Mouse (Mus musculus) cerebellum, postnatal 25 days (tissue): ENCODE data around the gene Aldh16a1.
"Not testable (repeated sequence)": the region's sequence is repeated elsewhere in the genome, so short reads cannot be mapped to it uniquely, and the experiment has no call there.

Experiments
- DNase-seq, 2 experiments: peaks; one replicate each; pipeline ENCODE4 v3.0.0; 2021; ENCODE audit warnings: mixed read lengths in 2 of 2

Aldh16a1 gene

DNA sequence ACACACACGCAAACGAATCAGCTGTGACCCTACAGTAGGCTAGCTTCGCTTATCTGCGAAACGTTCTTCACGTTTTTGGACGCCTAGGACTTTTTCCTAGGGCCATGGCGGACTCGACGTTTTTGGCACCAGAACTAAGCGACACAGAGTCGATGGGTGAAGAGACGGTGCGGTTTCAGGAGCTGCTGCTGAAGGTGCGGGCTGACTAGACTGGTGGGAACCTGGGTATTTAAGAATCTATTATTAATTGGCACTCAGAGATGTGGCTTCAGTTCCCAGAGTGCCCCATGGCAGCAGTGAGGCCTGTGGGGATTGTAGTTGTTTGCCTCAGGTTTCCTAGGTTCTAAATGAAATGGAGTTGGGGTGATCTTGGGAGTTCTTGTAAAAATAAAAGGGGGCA, 1.8 kb upstream of the Aldh16a1 start:
- DNase-seq = no peak

- DNase-seq = no peak
These were observed 1.2 kb upstream of the Aldh16a1 start for GRCm38 (mm10) chr7:45155590-45155989.

DNA sequence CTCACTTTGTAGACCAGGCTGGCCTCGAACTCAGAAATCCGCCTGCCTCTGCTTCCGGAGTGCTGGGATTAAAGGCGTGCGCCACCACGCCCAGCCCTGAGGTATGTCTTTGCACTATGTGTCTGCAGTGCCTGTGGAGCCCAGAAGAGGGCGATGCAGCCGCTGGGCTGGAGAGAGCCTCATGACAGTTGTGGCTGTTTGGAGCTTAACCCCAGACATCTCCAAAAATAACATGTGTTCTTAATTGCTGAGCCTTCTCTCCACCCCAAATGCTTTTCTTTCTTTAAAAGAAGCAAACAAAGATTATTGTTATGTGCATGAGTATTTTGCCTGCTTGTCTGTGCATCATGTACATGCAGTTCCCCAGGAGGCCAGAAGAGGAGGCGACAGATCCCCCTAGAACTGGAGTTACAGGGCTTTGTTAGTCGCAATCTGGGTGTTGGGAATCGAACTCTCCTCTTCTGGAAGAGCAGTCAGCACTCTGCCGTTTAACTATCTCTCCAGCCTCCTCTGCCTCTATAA, 670 bp upstream of the Aldh16a1 start:
- peak; percentile 71 to 81 for DNase-seq

DNA sequence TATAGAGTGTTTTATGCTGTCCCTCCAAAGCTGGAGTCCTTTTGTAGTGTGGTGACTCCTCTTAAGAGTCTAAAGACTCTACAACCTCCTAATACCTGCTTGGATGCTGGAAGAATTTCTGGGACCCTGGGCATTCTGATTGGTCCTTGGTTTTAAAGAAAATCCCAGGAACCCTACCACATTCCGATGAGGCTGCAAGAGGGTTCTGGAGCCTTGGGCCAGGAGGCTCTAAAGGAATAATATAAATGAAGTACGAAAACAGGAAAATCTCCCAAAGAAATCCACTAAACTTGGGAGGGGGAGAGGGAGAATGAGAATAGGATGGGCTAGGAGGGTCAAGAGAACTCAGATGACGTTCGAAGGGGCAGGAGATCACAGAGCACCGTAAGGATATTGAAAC, 798 bp downstream of the Aldh16a1 start:
- DNase-seq = no peak

DNA sequence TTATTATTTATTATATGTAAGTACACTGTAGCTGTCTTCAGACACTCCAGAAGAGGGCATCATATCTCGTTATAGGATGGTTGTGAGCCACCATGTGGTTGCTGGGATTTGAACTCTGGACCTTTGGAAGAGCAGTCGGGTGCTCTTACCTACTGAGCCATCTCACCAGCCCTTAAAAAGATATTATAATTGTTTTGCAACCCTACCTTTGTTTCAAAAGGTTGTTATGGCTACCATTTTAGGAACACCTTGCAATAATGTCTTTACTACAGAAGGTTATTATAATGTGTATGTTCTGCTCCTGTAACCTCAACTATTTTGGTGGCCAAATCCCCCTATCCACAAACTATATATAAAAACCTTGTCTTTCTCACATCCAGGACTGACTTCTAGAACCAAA, 1.3 kb downstream of the Aldh16a1 start:
- DNase-seq = not testable (repeated sequence)

GRCm38 (mm10) chr7:45151303-45151702, 3.1 kb downstream of the Aldh16a1 start:
- no peak for DNase-seq

DNA sequence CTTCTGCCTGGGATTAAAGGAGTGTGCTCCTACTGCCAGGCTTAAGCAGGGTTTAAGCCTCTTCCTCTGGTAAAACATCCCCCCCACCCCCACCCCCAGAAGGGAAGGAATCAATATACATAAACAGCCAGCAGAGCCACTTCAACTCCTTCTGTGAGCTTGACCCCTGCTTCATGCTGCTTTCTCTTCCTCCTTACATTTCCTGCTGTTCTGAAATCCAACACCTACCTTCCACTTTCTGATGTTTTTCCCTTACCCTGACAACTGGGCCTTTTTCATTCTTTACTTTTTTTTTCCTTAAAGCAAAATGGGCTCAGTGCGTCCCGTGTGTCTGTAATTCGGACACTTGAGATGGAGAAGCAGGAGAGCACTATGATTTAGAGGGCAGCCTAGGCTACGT, 4.1 kb downstream of the Aldh16a1 start:
- DNase-seq = no peak

DNA sequence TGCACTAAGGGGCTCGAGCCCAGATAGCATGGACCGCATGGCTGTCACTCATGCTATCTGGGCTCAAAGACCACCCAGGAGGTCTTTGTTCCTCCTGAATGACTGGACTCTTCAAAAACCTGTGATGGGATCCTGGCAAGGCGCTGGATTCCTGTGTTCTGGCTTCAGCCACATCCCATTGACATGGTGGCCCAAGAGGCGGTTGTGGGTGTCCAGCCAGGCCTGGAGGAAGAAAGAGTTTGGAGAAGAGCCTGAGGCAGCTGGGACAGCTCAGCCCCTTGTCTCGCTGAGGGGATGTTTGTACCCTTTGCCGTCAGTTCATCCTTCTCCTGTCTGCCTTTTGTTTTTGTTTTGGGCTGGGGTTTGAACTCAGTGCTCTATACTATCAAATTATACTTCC, 4.8 kb downstream of the Aldh16a1 start:
- no peak for DNase-seq

GRCm38 (mm10) chr7:45148534-45149098, 5.8 kb downstream of the Aldh16a1 start:
- peak in 1 of 2 experiments; percentile 11 for DNase-seq

DNA sequence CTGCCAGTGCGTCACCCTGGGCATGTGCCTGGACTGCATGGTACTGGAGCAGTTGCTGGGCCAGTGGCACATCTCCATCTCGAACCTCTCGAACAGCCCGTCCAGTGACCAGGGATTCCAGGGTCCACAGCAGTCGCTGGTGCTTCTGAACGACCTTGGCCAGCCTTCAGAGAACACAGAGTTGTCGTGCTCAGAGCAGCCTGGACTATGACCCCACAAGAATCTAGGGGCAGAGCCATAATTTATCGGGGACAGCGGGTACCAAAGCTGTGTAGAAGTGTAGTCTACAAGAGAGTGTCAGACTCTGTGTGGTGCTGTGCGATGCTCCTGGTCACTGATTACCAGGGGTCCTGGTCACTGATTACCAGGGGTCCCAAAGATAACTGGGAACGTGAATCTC, 6.5 kb downstream of the Aldh16a1 start:
- DNase-seq = no peak

- DNase-seq = no peak
These were observed 7.1 kb downstream of the Aldh16a1 start for GRCm38 (mm10) chr7:45147267-45147666.

GRCm38 (mm10) chr7:45145460-45145859, 8.9 kb downstream of the Aldh16a1 start:
- no peak for DNase-seq

- DNase-seq = no peak
These were observed 9.8 kb downstream of the Aldh16a1 start for GRCm38 (mm10) chr7:45144368-45145174.

- DNase-seq = peak in 1 of 2 experiments; percentile 1
These were observed 12.5 kb downstream of the Aldh16a1 start for GRCm38 (mm10) chr7:45141914-45142313.

GRCm38 (mm10) chr7:45141319-45141718, 13.1 kb downstream of the Aldh16a1 start:
- DNase-seq = peak in 1 of 2 experiments; percentile 5

DNA sequence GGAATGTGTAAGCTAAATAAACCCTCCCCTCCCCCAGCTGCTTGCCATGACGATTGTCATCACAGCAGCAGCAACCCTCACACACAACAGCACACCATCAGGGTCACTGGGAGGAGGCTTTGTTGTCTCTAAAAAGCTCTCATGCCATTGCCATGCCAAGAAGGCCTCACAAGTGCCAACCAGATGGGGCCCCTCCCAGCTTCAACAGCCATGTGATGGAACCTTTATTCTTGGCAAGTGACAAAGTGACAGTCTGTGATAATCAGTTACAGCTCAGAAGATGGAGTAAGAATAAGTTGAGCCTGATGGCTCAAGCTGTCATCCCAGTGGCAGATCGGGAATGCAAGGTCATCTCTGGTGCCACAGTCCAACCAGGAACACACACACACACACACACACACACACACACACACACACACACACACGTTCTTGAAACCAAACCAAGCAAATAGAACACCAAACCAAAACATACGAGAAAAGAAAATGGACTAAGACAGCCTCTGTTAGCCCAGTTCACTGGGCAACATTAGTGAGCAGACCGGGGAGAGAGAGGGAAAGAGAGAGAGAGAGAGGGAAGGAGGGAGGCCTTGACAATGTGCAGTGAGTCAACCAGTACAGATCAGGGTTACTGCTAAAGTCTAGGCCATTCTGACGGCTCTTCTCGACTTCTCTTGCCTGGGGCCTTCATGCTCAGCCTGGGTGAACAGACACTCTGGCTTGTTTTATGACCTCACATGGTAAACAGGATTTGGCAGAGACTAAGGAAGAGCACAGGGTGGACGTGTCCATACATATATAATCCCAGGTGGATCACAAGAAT, 14.3 kb downstream of the Aldh16a1 start:
- peak in 1 of 2 experiments; percentile 9 for DNase-seq

- no peak for DNase-seq
These were observed 16.0 kb downstream of the Aldh16a1 start for GRCm38 (mm10) chr7:45138403-45138802.

GRCm38 (mm10) chr7:45137171-45138006, 17.0 kb downstream of the Aldh16a1 start:
- peak in 1 of 2 experiments; percentile 11 for DNase-seq

- DNase-seq = peak; percentile 93 to 94
These were observed 18.3 kb downstream of the Aldh16a1 start, which contains the start of the genes Gm45713 and Flt3l for GRCm38 (mm10) chr7:45135993-45136567. TSS of gene Gm45713 (minus strand) at chr7:45136231. TSS of gene Flt3l (minus strand) at chr7:45136432.

DNA sequence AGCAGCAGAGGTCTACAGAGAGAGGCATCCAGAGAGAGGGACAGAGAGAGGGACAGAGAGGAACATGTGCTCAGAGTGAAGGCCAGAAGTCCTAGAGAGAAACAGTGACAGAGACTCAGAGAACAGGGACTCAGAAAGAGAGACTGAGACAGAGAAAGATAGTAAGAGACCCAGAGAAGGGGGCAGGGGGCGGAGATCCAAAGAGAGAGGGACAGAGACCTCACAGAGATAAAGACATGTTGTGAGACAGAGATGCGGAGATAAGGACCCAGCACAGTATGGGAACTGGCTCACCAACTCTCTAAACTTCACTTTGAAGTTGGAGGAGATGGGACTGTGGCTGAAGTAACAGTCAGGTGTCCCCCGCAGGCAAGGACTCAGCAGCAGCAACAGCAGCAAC, 19.0 kb downstream of the Aldh16a1 start:
- no peak for DNase-seq

GRCm38 (mm10) chr7:45134544-45135026, 19.8 kb downstream of the Aldh16a1 start:
- peak in 1 of 2 experiments; percentile 36 for DNase-seq
